Mouse (Mus musculus) liver, embryonic 14.5 days (tissue): ENCODE results near the gene Oxct1.

ENCODE experiments used
- CTCF ChIP-seq: IDR thresholded peaks from 2 replicates; pipeline ENCODE4 v1.5.1; 2016; ENCODE audit warnings: antibody characterized with exemption, low read depth, control low read depth
- EP300 ChIP-seq: IDR thresholded peaks from 2 replicates; pipeline ENCODE4 v1.6.1; 2016; ENCODE audit warnings: antibody characterized with exemption, low read depth

- peak; percentile 57; the same call in 1 of the 2 replicates for TF ChIP-seq CTCF
- no peak for TF ChIP-seq EP300
Measured at GRCm38 (mm10) chr15:4043032-4043471, 16.9 kb downstream of the Oxct1 start.
